Mouse (Mus musculus) heart, embryonic 14.5 days (tissue): ENCODE measurements around the gene Zeb2. TPM values are rescaled to one million over a fixed set of nuclear protein-coding genes. Genes with fewer than 3 reads are reported as not detected.

ENCODE experiments used
- ATAC-seq: fragments of 200-750 bp; cut with Nextera tagmentation; 2 replicates; pipeline ENCODE4 v1.8.0; 2017; ENCODE audit warnings: low read depth, moderate TSS enrichment; ENCODE audit not compliant: insufficient number of reproducible peaks, insufficient read depth, low FRiP score
- H3K27ac ChIP-seq, 2 experiments: fragments of 200-500 bp in 1 of 2; fragments of 300-500 bp in 1 of 2; sonication (generic) in 1 of 2; replicated peaks in 1 of 2; 2 replicates each; pipeline ENCODE4 v1.5.1; 2012 to 2014; ENCODE audit warnings: low read depth in 2 of 2, low read length in 2 of 2, control low read depth in 1 of 2, mild to moderate bottlenecking in 1 of 2, mixed read lengths in 1 of 2; ENCODE audit not compliant: control insufficient read depth in 1 of 2, insufficient read depth in 1 of 2
- H3K27me3 ChIP-seq: fragments of 300-500 bp; sonication (generic); 2 replicates; pipeline ENCODE4 v1.6.1; 2014; ENCODE audit warnings: mild to moderate bottlenecking, low read length, control low read depth; ENCODE audit not compliant: control insufficient read depth, insufficient read depth
- H3K36me3 ChIP-seq: fragments of 300-500 bp; sonication (generic); 2 replicates; pipeline ENCODE4 v1.6.1; 2014; ENCODE audit warnings: mild to moderate bottlenecking, control low read depth, low read length, mixed read lengths; ENCODE audit not compliant: control insufficient read depth, insufficient read depth
- H3K4me1 ChIP-seq, 2 experiments: fragments of 200-500 bp in 1 of 2; fragments of 300-500 bp in 1 of 2; sonication (generic) in 1 of 2; 2 replicates each; pipeline ENCODE4 v1.6.1; 2012 to 2014; ENCODE audit warnings: low read length in 2 of 2, control low read depth in 1 of 2, mixed read lengths in 1 of 2; ENCODE audit not compliant: control insufficient read depth in 2 of 2, insufficient read depth in 2 of 2
- H3K4me2 ChIP-seq: fragments of 300-500 bp; sonication (generic); 2 replicates; pipeline ENCODE4 v1.6.1; 2014; ENCODE audit warnings: mild to moderate bottlenecking, low read length
- H3K4me3 ChIP-seq, 2 experiments: fragments of 200-500 bp in 1 of 2; fragments of 300-500 bp in 1 of 2; sonication (generic) in 1 of 2; 2 replicates each; pipeline ENCODE4 v1.5.1; 2012 to 2014; ENCODE audit warnings: low read length in 2 of 2, mild to moderate bottlenecking in 2 of 2, control low read depth in 1 of 2, low read depth in 1 of 2, moderate library complexity in 1 of 2; ENCODE audit not compliant: control insufficient read depth in 1 of 2, insufficient read depth in 1 of 2
- H3K9ac ChIP-seq: fragments of 300-500 bp; sonication (generic); 2 replicates; pipeline ENCODE4 v1.6.1; 2014; ENCODE audit warnings: mild to moderate bottlenecking, low read length
- H3K9me3 ChIP-seq: fragments of 300-500 bp; sonication (generic); 2 replicates; pipeline ENCODE4 v1.6.1; 2016; ENCODE audit warnings: low read length, control low read depth; ENCODE audit not compliant: control insufficient read depth
- WGBS: fragments of 180-500 bp; shearing (Covaris S2); extraction: QIAGEN DNeasy Blood & Tissue Kit; methylation state at CpG from one replicate; pipeline ENCODE4 v1.1.7; 2014; 5-methylcytosine and 5-hydroxymethylcytosine counted together
- polyA plus RNA-seq: library from polyadenylated mRNA; unstranded; fragments of >200 nt; fragmentation: Nextera tagmentation; extraction: Ambion mirVana; gene quantifications from 2 replicates; pipeline ENCODE4 v1.2.1, GENCODE M21; 2014

Zeb2 gene
- polyA plus RNA-seq, 1 experiment from 2014 or later = 22.0 TPM

- no peak overlapping the region for H3K9ac ChIP-seq
Measured at GRCm38 (mm10) chr2:45102191-45102638, 15.0 kb downstream of the Zeb2 start.

GRCm38 (mm10) chr2:45101586-45101985 is 15.6 kb downstream of the Zeb2 start:
- no peak overlapping the region for H3K9ac ChIP-seq
- peaks cover 30 to 86% of the 10 kb centered on the region in 2 experiments for H3K4me1 ChIP-seq
- H3K27me3 ChIP-seq = no peaks in the 10 kb centered on the region
- H3K27ac ChIP-seq = no peak overlapping the region
- H3K4me2 ChIP-seq = no peak overlapping the region
- 80% methylated on average over 2 of the region's 2 CpGs for WGBS
- ATAC-seq = no peak
- peaks cover 7% of the 10 kb centered on the region; the same call in 1 of the 2 replicates for H3K36me3 ChIP-seq
- H3K9me3 ChIP-seq = no peaks in the 10 kb centered on the region
- no peak overlapping the region for H3K4me3 ChIP-seq

More at GRCm38 (mm10) chr2:45102191-45102638, 15.0 kb downstream of the Zeb2 start:
- Histone ChIP-seq H3K36me3 (peaks cover 7% of the 10 kb centered on the region; the same call in 1 of the 2 replicates), H3K4me1 (peaks cover 26 to 88% of the 10 kb centered on the region in 2 experiments), H3K27ac (no peak overlapping the region), H3K4me2 (no peak overlapping the region), H3K9me3 (no peaks in the 10 kb centered on the region), H3K4me3 (no peak overlapping the region), H3K27me3 (no peaks in the 10 kb centered on the region)
- ATAC-seq = no peak
- WGBS = 57% methylated on average over 8 of the region's 8 CpGs

GRCm38 (mm10) chr2:45101040-45101439 is 16.2 kb downstream of the Zeb2 start:
- no peak for ATAC-seq

GRCm38 (mm10) chr2:45100628-45101027 is 16.6 kb downstream of the Zeb2 start:
- H3K4me3 ChIP-seq = no peak overlapping the region
- 0 out of 4 replicates have a peak overlapping the region, but pooled peaks of 1 of the 2 experiments have one; percentile 2 for H3K27ac ChIP-seq
- H3K9ac ChIP-seq = no peak overlapping the region
- no peaks in the 10 kb centered on the region for H3K27me3 ChIP-seq
- no peak for ATAC-seq
- no peak overlapping the region for H3K4me2 ChIP-seq
- H3K4me1 ChIP-seq = peaks cover 29 to 78% of the 10 kb centered on the region in 2 experiments
- peaks cover 5% of the 10 kb centered on the region; the same call in 1 of the 2 replicates for H3K36me3 ChIP-seq
- 54% methylated on average over 7 of the region's 7 CpGs for WGBS
- no peaks in the 10 kb centered on the region for H3K9me3 ChIP-seq

More at GRCm38 (mm10) chr2:45101040-45101439, 16.2 kb downstream of the Zeb2 start:
- H3K4me1 ChIP-seq = peaks cover 26 to 83% of the 10 kb centered on the region in 2 experiments
- H3K4me3 ChIP-seq = no peak overlapping the region
- H3K4me2 ChIP-seq = no peak overlapping the region
- H3K9ac ChIP-seq = no peak overlapping the region
- 51% methylated on average over 4 of the region's 4 CpGs for WGBS
- peaks cover 7% of the 10 kb centered on the region; the same call in 1 of the 2 replicates for H3K36me3 ChIP-seq
- no peaks in the 10 kb centered on the region for H3K27me3 ChIP-seq
- H3K27ac ChIP-seq = 0 out of 4 replicates have a peak overlapping the region, but pooled peaks of 1 of the 2 experiments have one; percentile 2
- no peaks in the 10 kb centered on the region for H3K9me3 ChIP-seq

- no peak for ATAC-seq
- WGBS = 27% methylated on average over 4 of the region's 4 CpGs
- 0 out of 4 replicates have a peak overlapping the region, but pooled peaks of 1 of the 2 experiments have one; percentile 24 for H3K27ac ChIP-seq
- no peaks in the 10 kb centered on the region for H3K27me3 ChIP-seq
- no peak overlapping the region for H3K4me3 ChIP-seq
- peak overlapping the region; percentile 2; the same call in 1 of the 2 replicates for H3K9ac ChIP-seq
- no peaks in the 10 kb centered on the region for H3K36me3 ChIP-seq
- H3K4me2 ChIP-seq = no peak overlapping the region
- H3K4me1 ChIP-seq = peaks cover 24 to 73% of the 10 kb centered on the region in 2 experiments
- H3K9me3 ChIP-seq = no peaks in the 10 kb centered on the region
Measured at GRCm38 (mm10) chr2:45100017-45100416, 17.2 kb downstream of the Zeb2 start.

GRCm38 (mm10) chr2:45099081-45099480 is 18.1 kb downstream of the Zeb2 start:
- no peaks in the 10 kb centered on the region for H3K27me3 ChIP-seq
- H3K9me3 ChIP-seq = no peaks in the 10 kb centered on the region
- H3K36me3 ChIP-seq = 0 out of 2 replicates have a peak, but pooled peaks cover under 1% of the 10 kb centered on the region
- no peak for ATAC-seq
- WGBS = 63% methylated on average over 4 of the region's 4 CpGs
- no peak overlapping the region for H3K4me2 ChIP-seq
- no peak overlapping the region for H3K27ac ChIP-seq
- no peak overlapping the region for H3K9ac ChIP-seq
- no peak overlapping the region for H3K4me3 ChIP-seq
- H3K4me1 ChIP-seq = peaks cover 22 to 73% of the 10 kb centered on the region in 2 experiments

GRCm38 (mm10) chr2:45097969-45098368 is 19.2 kb downstream of the Zeb2 start:
- no peak for ATAC-seq
- Histone ChIP-seq H3K9ac (peak overlapping the region; percentile 43), H3K27ac (peak overlapping the region in 1 of 2 experiments; percentile 48; a peak in 3 of 4 replicates), H3K9me3 (no peaks in the 10 kb centered on the region), H3K27me3 (no peaks in the 10 kb centered on the region), H3K4me1 (peaks cover 22 to 66% of the 10 kb centered on the region in 2 experiments), H3K4me2 (peak overlapping the region; percentile 50), H3K36me3 (0 out of 2 replicates have a peak, but pooled peaks cover 8% of the 10 kb centered on the region), H3K4me3 (0 out of 4 replicates have a peak overlapping the region, but pooled peaks of 1 of the 2 experiments have one; percentile 8)
- WGBS = 0% methylated on average over 5 of the region's 5 CpGs
